Mouse (Mus musculus) layer of hippocampus, adult 11-12 months (tissue): ENCODE results near the gene Serpinf2.

ENCODE experiments used
- DNase-seq: peaks from one replicate; pipeline ENCODE4 v3.0.0; 2022; ENCODE audit warnings: low spot score

Serpinf2 gene

GRCm38 (mm10) chr11:75439363-75439762, at the start of gene Serpinf2:
TSS of gene Serpinf2 (minus strand) at chr11:75439591.
- DNase-seq, result no peak

- DNase-seq, result no peak
Measured at GRCm38 (mm10) chr11:75487496-75487895, 48.1 kb upstream of the Serpinf2 start.

GRCm38 (mm10) chr11:75486601-75487285, 47.4 kb upstream of the Serpinf2 start, which contains the start of gene Prpf8:
TSS of gene Prpf8 (plus strand) at chr11:75486816.
- DNase-seq, result peak; percentile 99

- DNase-seq, result no peak
Measured at GRCm38 (mm10) chr11:75486192-75486591, 46.8 kb upstream of the Serpinf2 start.

GRCm38 (mm10) chr11:75473376-75473775, 34.0 kb upstream of the Serpinf2 start:
- DNase-seq, result no peak

- no peak for DNase-seq
Measured at GRCm38 (mm10) chr11:75472469-75473081, 33.2 kb upstream of the Serpinf2 start.

GRCm38 (mm10) chr11:75470675-75471074, 31.3 kb upstream of the Serpinf2 start:
- DNase-seq, result no peak

GRCm38 (mm10) chr11:75469261-75469660, 29.9 kb upstream of the Serpinf2 start:
- DNase-seq, result no peak

GRCm38 (mm10) chr11:75468410-75468809, 29.0 kb upstream of the Serpinf2 start:
- DNase-seq, result no peak

- no peak for DNase-seq
Measured at GRCm38 (mm10) chr11:75467512-75468215, 28.3 kb upstream of the Serpinf2 start.

GRCm38 (mm10) chr11:75466731-75467505, 27.5 kb upstream of the Serpinf2 start:
- DNase-seq, result no peak

- DNase-seq, result no peak
Measured at GRCm38 (mm10) chr11:75465051-75465450, 25.7 kb upstream of the Serpinf2 start.

- DNase-seq, result no peak
Measured at GRCm38 (mm10) chr11:75464417-75464816, 25.0 kb upstream of the Serpinf2 start.

GRCm38 (mm10) chr11:75463624-75464023, 24.2 kb upstream of the Serpinf2 start:
- DNase-seq, result no peak

GRCm38 (mm10) chr11:75462865-75463336, 23.5 kb upstream of the Serpinf2 start:
- DNase-seq, result peak; percentile 71

- no peak for DNase-seq
Measured at GRCm38 (mm10) chr11:75462253-75462783, 22.9 kb upstream of the Serpinf2 start.

- DNase-seq, result no peak
Measured at GRCm38 (mm10) chr11:75461743-75462252, 22.4 kb upstream of the Serpinf2 start.

GRCm38 (mm10) chr11:75460844-75461742, 21.7 kb upstream of the Serpinf2 start, which contains the start of gene Tlcd2:
TSS of gene Tlcd2 (plus strand) at chr11:75461715.
- peak; percentile 100 for DNase-seq

- DNase-seq, result peak; percentile 95
Measured at GRCm38 (mm10) chr11:75460103-75460843, 20.9 kb upstream of the Serpinf2 start.

GRCm38 (mm10) chr11:75459751-75460102, 20.3 kb upstream of the Serpinf2 start:
- no peak for DNase-seq
